Mouse (Mus musculus): ENCODE results near the gene Ubr4. TPM values are rescaled to one million over a fixed set of nuclear protein-coding genes. Genes with fewer than 3 reads are reported as not detected.

The Ubr4 gene
- polyA plus RNA-seq, 1 experiment = 78.1 TPM

GRCm38 (mm10) chr4:139535127-139535695 is 182.8 kb downstream of the Ubr4 start:
- Histone ChIP-seq H3ac (ENCODE audit: control insufficient read depth, insufficient read length, low read depth) (peak overlapping the region; percentile 43), H3K79me3 (ENCODE audit: low read depth) (no peaks in the 10 kb centered on the region), H3K79me2 (ENCODE audit: control insufficient read depth, insufficient read depth) (no peaks in the 10 kb centered on the region), H3K4me3 (ENCODE audit: insufficient read depth, poor library complexity, severe bottlenecking) (no peak overlapping the region), H3K36me3 (ENCODE audit: control insufficient read depth, insufficient read depth) (no peaks in the 10 kb centered on the region), H3K27me3 (ENCODE audit: control insufficient read depth, insufficient read depth, insufficient read length) (no peaks in the 10 kb centered on the region)
- TF ChIP-seq CTCF (IDR thresholded peaks at IDR 0.05; ENCODE audit: control insufficient read depth, insufficient read depth, insufficient read length) (peak; percentile 26), FOSL1 (IDR thresholded peaks at IDR 0.05; ENCODE audit: insufficient read depth, low read length, poor library complexity, severe bottlenecking) (no peak), MYOG (IDR thresholded peaks at IDR 0.05; ENCODE audit: control insufficient read depth, extremely low read depth, insufficient read length) (no peak), CEBPB (IDR thresholded peaks at IDR 0.05; ENCODE audit: low read depth) (peak; percentile 22), MAX (IDR thresholded peaks at IDR 0.05) (peak; percentile 57)

- Histone ChIP-seq H3K4me3 (ENCODE audit: insufficient read depth, poor library complexity, severe bottlenecking) (no peak overlapping the region), H3K27me3 (ENCODE audit: control insufficient read depth, insufficient read depth, insufficient read length) (no peaks in the 10 kb centered on the region), H3ac (ENCODE audit: control insufficient read depth, insufficient read length, low read depth) (peak overlapping the region; percentile 43), H3K79me3 (ENCODE audit: low read depth) (no peaks in the 10 kb centered on the region), H3K36me3 (ENCODE audit: control insufficient read depth, insufficient read depth) (no peaks in the 10 kb centered on the region), H3K79me2 (ENCODE audit: control insufficient read depth, insufficient read depth) (no peaks in the 10 kb centered on the region)
- TF ChIP-seq CEBPB (IDR thresholded peaks at IDR 0.05; ENCODE audit: low read depth) (no peak), MYOG (IDR thresholded peaks at IDR 0.05; ENCODE audit: control insufficient read depth, extremely low read depth, insufficient read length) (no peak), MYOD1 (IDR thresholded peaks at IDR 0.05; ENCODE audit: control insufficient read depth, insufficient read length, low read depth) (no peak), FOSL1 (IDR thresholded peaks at IDR 0.05; ENCODE audit: insufficient read depth, low read length, poor library complexity, severe bottlenecking) (no peak), CTCF (IDR thresholded peaks at IDR 0.05; ENCODE audit: control insufficient read depth, insufficient read depth, insufficient read length) (no peak), USF1 (IDR thresholded peaks at IDR 0.05; ENCODE audit: low read depth) (no peak), MAX (IDR thresholded peaks at IDR 0.05) (no peak)
Observed at GRCm38 (mm10) chr4:139535719-139536118, 183.3 kb downstream of the Ubr4 start.

DNA sequence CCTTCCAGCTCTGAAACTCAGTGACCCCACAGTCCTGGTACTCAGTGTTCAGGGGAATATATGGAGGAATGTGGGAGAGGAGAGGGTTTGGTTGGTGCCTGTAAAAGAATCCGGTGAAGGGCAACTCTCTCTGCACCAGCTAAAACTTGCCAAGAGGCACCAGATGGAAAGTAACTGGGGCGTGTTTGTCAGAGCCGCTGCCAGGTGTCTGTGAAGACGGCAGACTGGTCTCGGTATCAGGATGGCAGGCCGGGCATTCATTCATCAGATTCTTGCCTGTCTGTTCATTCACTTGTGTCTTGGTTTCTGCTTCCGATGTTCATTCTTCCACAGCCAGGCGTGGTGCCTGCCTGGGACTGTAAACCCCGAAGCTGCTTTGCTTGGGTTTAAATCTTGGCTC is 184.3 kb downstream of the Ubr4 start:
- TF ChIP-seq USF1 (IDR thresholded peaks at IDR 0.05; ENCODE audit: low read depth) = no peak
- no peak for TF ChIP-seq MYOG (IDR thresholded peaks at IDR 0.05; ENCODE audit: control insufficient read depth, extremely low read depth, insufficient read length)
- Histone ChIP-seq H3K79me3 (ENCODE audit: low read depth) (no peaks in the 10 kb centered on the region), H3K36me3 (ENCODE audit: control insufficient read depth, insufficient read depth) (no peaks in the 10 kb centered on the region), H3K4me3 (ENCODE audit: insufficient read depth, poor library complexity, severe bottlenecking) (no peak overlapping the region), H3K79me2 (ENCODE audit: control insufficient read depth, insufficient read depth) (no peaks in the 10 kb centered on the region), H3ac (ENCODE audit: control insufficient read depth, insufficient read length, low read depth) (no peak overlapping the region), H3K27me3 (ENCODE audit: control insufficient read depth, insufficient read depth, insufficient read length) (no peaks in the 10 kb centered on the region)

Small RNA genes lying within 50 kb of the gene (microRNA-seq; reads per million reads assigned to microRNA genes)
- gene Gm24245 (ENCODE audit: borderline microRNAs expressed) (not detected), gene Gm25732 (ENCODE audit: borderline microRNAs expressed) (not detected)

Other genes with a start within 250 kb of the Ubr4 start
- 246 TPM for gene Minos1, start 221.5 kb upstream of the Ubr4 start, polyA plus RNA-seq (2012; fragmentation: generic; extraction: Trizol)
- 362 TPM for gene Capzb, start 159.7 kb upstream of the Ubr4 start, polyA plus RNA-seq (2012; fragmentation: generic; extraction: Trizol)
- 6.0 TPM for gene Pqlc2, start 41.9 kb upstream of the Ubr4 start, polyA plus RNA-seq (2012; fragmentation: generic; extraction: Trizol)
- gene Akr7a5, start 41.9 kb upstream of the Ubr4 start, polyA plus RNA-seq (2012; fragmentation: generic; extraction: Trizol) = 49.7 TPM
- gene Mrto4, start within 50 bp of the Ubr4 start, polyA plus RNA-seq (2012; fragmentation: generic; extraction: Trizol) = 192 TPM
- 16.7 TPM for gene Emc1, start within 50 bp of the Ubr4 start, polyA plus RNA-seq (2012; fragmentation: generic; extraction: Trizol)
- gene Iffo2, start 177.9 kb downstream of the Ubr4 start, polyA plus RNA-seq (2012; fragmentation: generic; extraction: Trizol) = 20.0 TPM

Measured in C2C12 (cell line).